Mouse (Mus musculus) limb, embryonic 15.5 days (tissue): ENCODE measurements at regions not wholly inside any gene's neighbourhood (a gene's known extent, or its start where the extent isn't known, plus 50 kb on each side); places are given as distances from the start of the nearest gene placed in this dataset.

ENCODE experiments used
- ATAC-seq: fragments of 200-750 bp; cut with Nextera tagmentation; 2 replicates; pipeline ENCODE4 v1.8.0; 2017; ENCODE audit warnings: low read depth, moderate TSS enrichment; ENCODE audit not compliant: insufficient number of reproducible peaks, low FRiP score, low TSS enrichment
- H3K27ac ChIP-seq: fragments of 300-500 bp; sonication (generic); 2 replicates; pipeline ENCODE4 v1.5.1; 2015; ENCODE audit warnings: moderate library complexity, mild to moderate bottlenecking, inconsistent platforms
- H3K27me3 ChIP-seq: fragments of 300-500 bp; sonication (generic); 2 replicates; pipeline ENCODE4 v1.6.1; 2015; ENCODE audit warnings: inconsistent platforms
- H3K36me3 ChIP-seq: fragments of 300-500 bp; sonication (generic); 2 replicates; pipeline ENCODE4 v1.6.1; 2015; ENCODE audit warnings: inconsistent platforms
- H3K4me1 ChIP-seq: fragments of 300-500 bp; sonication (generic); 2 replicates; pipeline ENCODE4 v1.6.1; 2015; ENCODE audit warnings: inconsistent platforms
- H3K4me2 ChIP-seq: fragments of 300-500 bp; sonication (generic); 2 replicates; pipeline ENCODE4 v1.6.1; 2015; ENCODE audit warnings: mild to moderate bottlenecking, inconsistent platforms
- H3K4me3 ChIP-seq: fragments of 300-500 bp; sonication (generic); 2 replicates; pipeline ENCODE4 v1.5.1; 2015; ENCODE audit warnings: mild to moderate bottlenecking, inconsistent platforms
- H3K9ac ChIP-seq: fragments of 300-500 bp; sonication (generic); 2 replicates; pipeline ENCODE4 v1.6.1; 2015; ENCODE audit warnings: inconsistent platforms
- H3K9me3 ChIP-seq: fragments of 300-500 bp; sonication (generic); 2 replicates; pipeline ENCODE4 v1.6.1; 2016; ENCODE audit warnings: inconsistent platforms
- WGBS: fragments of 180-500 bp; shearing (Covaris S2); methylation state at CpG from one replicate; pipeline ENCODE4 v1.1.7; 2015; 5-methylcytosine and 5-hydroxymethylcytosine counted together

DNA sequence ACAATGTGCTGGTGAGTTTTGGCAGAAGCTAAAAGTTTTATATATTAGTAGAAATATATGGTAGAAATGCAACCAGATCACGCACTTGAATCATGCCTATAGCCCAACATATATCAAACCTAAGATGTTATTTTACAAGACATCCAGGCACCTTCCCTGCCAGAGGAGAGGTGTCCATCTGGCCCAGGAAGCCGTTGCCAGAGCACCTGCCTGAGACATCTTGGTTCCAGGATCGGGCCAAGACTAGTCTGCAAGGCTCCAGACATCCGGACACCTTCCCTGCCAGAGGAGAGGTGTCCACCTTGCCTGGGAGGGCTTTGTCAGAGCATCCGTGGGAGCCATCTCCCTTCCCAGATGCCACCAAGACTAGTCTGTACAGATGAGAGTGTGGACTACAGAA, 388.5 kb downstream of the Gm11232 start:
- Histone ChIP-seq H3K27ac (no peak overlapping the region), H3K4me1 (no peaks in the 10 kb centered on the region), H3K4me2 (no peak overlapping the region), H3K9me3 (no peaks in the 10 kb centered on the region), H3K9ac (no peak overlapping the region), H3K27me3 (no peaks in the 10 kb centered on the region), H3K4me3 (no peak overlapping the region), H3K36me3 (no peaks in the 10 kb centered on the region)
- 92% methylated on average over 5 of the region's 5 CpGs for WGBS
- no peak for ATAC-seq

DNA sequence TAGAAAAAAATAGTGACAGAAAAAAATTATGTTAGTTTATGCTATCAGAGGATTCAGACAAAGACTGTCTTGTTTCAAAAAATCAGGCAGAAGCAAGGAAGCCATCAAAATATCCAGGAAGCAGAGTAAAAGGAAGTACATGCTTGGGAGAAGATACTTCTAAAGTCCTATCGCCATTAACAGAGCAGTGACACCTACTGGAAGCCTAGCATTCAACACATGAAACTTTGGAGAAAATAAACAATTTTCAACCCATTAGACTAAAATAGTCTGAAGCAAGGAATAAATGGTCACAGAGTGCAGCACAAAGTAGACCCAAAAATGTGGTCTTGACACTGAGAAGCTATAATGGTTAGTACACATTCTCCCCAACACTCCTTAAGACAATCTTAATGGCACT, 394.0 kb downstream of the Gm11232 start:
- Histone ChIP-seq H3K4me2 (no peak overlapping the region), H3K27ac (no peak overlapping the region), H3K27me3 (no peaks in the 10 kb centered on the region), H3K4me3 (no peak overlapping the region), H3K36me3 (no peaks in the 10 kb centered on the region), H3K9me3 (no peaks in the 10 kb centered on the region), H3K4me1 (no peaks in the 10 kb centered on the region), H3K9ac (no peak overlapping the region)
- WGBS, result 68% methylated on average over 1 of the region's 1 CpGs
- no peak for ATAC-seq

DNA sequence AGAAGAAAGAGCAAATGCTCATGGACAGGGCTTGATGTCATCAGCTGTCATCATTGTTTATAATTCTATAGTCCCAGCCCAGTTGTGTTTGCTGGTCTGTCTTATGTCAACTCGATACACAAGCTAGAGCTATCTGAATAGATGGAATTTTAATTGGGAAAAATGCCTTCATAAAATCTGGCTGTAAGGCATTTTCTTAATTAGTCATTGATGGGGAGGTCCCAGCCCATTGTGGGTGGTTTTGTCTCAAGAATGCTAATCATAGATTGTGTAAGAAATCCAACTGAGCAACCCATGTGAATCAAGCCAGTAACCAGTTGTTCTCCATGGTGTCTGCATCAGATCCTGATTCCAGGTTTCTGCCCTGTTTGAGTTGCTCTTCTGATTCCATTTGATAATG, 400.1 kb downstream of the Gm11232 start:
- Histone ChIP-seq H3K4me1 (no peaks in the 10 kb centered on the region), H3K36me3 (no peaks in the 10 kb centered on the region), H3K27me3 (no peaks in the 10 kb centered on the region), H3K9me3 (no peaks in the 10 kb centered on the region), H3K27ac (no peak overlapping the region), H3K4me2 (no peak overlapping the region), H3K9ac (no peak overlapping the region), H3K4me3 (no peak overlapping the region)
- 40% methylated on average over 1 of the region's 1 CpGs for WGBS
- no peak for ATAC-seq

DNA sequence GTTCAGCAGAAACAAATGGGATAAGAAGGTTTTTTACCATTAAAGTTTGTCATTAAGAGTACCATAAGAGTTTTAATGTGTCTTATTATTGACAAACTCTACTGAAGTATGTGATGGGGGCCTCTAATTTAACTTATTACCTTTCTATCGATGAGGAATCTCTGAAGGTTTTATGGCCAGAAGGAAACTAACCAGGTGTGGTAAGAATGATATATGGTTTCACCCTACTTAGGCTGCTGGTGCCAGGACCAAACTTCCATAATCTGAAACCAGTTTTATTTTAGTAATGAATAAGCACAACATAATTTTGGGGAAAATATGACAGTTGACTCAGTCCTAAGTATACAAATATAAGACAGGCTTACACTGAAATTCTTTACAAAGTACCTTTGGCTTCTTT, 401.1 kb downstream of the Gm11232 start:
- Histone ChIP-seq H3K4me3 (no peak overlapping the region), H3K27me3 (no peaks in the 10 kb centered on the region), H3K9me3 (no peaks in the 10 kb centered on the region), H3K36me3 (no peaks in the 10 kb centered on the region), H3K9ac (no peak overlapping the region), H3K4me1 (no peaks in the 10 kb centered on the region), H3K4me2 (no peak overlapping the region), H3K27ac (no peak overlapping the region)
- 62% methylated on average over 1 of the region's 1 CpGs for WGBS
- ATAC-seq, result no peak

DNA sequence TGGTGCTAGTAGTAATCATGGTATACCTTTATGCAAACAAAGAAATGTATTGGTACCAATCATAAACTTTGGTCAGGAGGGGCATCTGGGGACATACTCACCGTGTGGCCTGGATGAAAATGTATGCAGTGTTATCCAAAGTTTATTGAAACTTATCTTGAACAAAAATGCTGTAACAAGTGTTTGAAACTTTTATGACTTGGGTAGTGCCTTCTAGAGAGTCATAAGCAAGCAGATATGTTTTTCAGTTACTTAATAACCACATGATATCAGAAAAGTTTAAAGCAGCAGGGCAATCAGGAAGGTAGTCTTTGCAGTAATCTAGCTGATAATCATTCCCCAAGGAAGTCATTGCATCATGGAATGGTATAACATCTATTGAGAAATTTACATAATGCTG, 401.5 kb downstream of the Gm11232 start:
- Histone ChIP-seq H3K4me2 (no peak overlapping the region), H3K9me3 (no peaks in the 10 kb centered on the region), H3K36me3 (no peaks in the 10 kb centered on the region), H3K27me3 (no peaks in the 10 kb centered on the region), H3K27ac (no peak overlapping the region), H3K4me3 (no peak overlapping the region), H3K4me1 (no peaks in the 10 kb centered on the region), H3K9ac (no peak overlapping the region)
- ATAC-seq, result no peak
- WGBS, result 76% methylated on average over 1 of the region's 1 CpGs

DNA sequence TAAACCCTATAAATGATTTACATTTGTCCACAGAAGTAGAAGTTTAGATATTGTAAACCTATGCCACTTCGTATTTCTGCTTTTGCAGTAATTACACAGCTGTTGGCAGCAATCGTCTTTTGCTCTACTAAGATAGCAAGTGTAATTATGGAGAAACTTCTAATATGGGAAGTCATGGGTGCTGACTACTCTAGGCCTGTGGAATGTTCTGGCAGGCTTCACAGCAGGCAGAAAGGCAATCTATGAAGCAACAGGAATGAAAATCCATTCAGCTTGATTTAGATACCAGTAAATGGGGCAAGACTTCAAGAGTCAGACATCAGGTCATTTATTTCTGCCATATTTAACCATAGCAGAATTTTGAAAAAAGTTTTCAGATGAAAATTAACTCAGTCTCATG, 405.9 kb downstream of the Gm11232 start:
- no peak for ATAC-seq
- no peaks in the 10 kb centered on the region for H3K27me3 ChIP-seq

DNA sequence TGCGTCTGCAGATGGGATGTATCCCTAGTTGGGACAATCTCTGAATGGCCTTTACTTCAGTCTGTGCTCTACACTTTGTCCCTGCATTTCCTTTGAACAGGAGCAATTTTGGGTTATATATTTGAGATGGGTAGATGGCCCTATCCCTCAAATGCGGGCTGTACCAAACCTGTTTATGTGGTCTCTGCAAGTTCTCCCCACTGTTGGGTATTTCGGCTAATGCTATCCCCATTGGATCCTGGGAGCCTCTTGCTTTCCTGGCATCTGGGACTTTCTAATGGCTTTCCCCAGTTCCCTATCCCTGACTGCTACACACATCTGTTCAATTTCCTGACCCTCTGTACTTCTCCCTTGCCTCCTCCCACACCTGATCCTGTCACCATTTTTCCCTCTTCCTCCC, 414.7 kb downstream of the Gm11232 start:
- no peaks in the 10 kb centered on the region for H3K36me3 ChIP-seq
- 91% methylated on average over 3 of the region's 3 CpGs for WGBS
- H3K4me2 ChIP-seq, result no peak overlapping the region
- no peak overlapping the region for H3K9ac ChIP-seq
- no peak overlapping the region for H3K27ac ChIP-seq
- no peak overlapping the region for H3K4me3 ChIP-seq
- no peaks in the 10 kb centered on the region for H3K4me1 ChIP-seq
- no peaks in the 10 kb centered on the region for H3K9me3 ChIP-seq
- ATAC-seq, result no peak
- H3K27me3 ChIP-seq, result no peaks in the 10 kb centered on the region

More for the DNA sequence above, 405.9 kb downstream of the Gm11232 start:
- Histone ChIP-seq H3K9me3 (no peaks in the 10 kb centered on the region), H3K36me3 (no peaks in the 10 kb centered on the region), H3K4me1 (no peaks in the 10 kb centered on the region), H3K4me3 (no peak overlapping the region), H3K9ac (no peak overlapping the region), H3K27ac (no peak overlapping the region), H3K4me2 (no peak overlapping the region)
- 75% methylated on average over 2 of the region's 2 CpGs for WGBS

DNA sequence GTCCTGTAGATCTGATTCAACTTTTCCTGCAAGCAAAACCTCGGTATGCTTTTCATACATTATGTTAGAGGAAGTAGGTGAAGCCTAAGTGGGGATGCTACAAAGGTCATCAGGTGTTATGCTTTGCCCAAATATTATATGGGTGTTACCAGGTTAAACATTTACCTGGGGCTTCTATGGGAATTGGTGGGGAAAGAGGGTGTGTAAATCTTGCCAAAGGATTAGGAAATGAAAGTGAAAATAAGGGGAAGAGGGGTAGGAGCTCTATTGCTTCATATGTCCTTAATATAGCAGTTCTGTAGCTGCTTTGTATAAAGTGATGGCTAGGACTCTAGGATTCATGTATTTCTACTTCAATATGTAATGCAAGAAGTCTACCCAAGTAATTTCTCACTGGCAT, 419.2 kb downstream of the Gm11232 start:
- WGBS, result 85% methylated on average over 1 of the region's 1 CpGs
- Histone ChIP-seq H3K9ac (no peak overlapping the region), H3K9me3 (no peaks in the 10 kb centered on the region), H3K27ac (no peak overlapping the region), H3K36me3 (no peaks in the 10 kb centered on the region), H3K4me3 (no peak overlapping the region), H3K4me1 (no peaks in the 10 kb centered on the region), H3K27me3 (no peaks in the 10 kb centered on the region), H3K4me2 (no peak overlapping the region)
- ATAC-seq, result no peak

DNA sequence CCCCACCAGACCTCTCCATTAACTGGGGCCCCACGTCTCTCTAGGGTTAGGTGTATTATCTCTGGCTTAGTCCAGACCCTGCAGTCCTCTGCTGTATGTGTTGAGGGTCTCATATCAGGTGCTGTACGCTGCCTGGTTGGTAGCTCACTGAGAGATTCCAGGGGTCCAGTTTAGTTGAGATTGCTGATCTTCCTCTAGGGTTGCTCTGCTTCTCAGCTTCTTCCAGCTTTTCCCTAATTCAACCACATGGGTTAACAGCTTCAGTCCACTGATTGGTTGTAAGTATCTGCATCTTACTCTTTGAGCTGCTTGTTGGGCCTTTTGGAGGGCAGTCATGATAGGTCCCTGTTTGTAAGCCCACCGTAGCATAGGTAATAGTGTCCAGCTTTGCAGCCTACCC, 425.1 kb downstream of the Gm11232 start:
- Histone ChIP-seq H3K27me3 (no peaks in the 10 kb centered on the region), H3K9me3 (no peaks in the 10 kb centered on the region), H3K4me2 (no peak overlapping the region), H3K36me3 (no peaks in the 10 kb centered on the region), H3K4me1 (no peaks in the 10 kb centered on the region), H3K4me3 (no peak overlapping the region), H3K27ac (no peak overlapping the region), H3K9ac (no peak overlapping the region)
- 88% methylated on average over 3 of the region's 3 CpGs for WGBS
- ATAC-seq, result no peak

DNA sequence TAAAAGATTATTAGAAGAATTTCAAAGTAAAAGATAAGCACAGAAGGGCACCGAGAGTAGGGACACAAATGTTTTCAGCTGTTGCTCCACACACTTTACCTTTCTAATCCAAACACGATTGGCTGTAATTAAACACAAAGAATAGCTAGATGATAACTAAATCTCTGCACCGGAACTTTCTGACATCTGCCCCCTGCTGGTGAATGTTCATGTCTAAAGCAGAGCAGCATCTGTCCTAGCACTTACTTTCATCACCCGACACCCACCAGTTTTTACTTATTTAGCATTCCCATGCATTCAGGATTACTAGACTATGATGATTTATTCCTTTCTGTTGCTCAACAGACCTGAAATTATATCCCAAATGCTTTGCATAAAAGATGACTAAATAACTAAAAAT, 425.7 kb downstream of the Gm11232 start:
- Histone ChIP-seq H3K4me2 (no peak overlapping the region), H3K36me3 (no peaks in the 10 kb centered on the region), H3K27me3 (no peaks in the 10 kb centered on the region), H3K27ac (no peak overlapping the region), H3K4me1 (no peaks in the 10 kb centered on the region), H3K9me3 (no peaks in the 10 kb centered on the region), H3K9ac (no peak overlapping the region), H3K4me3 (no peak overlapping the region)
- 73% methylated on average over 4 of the region's 4 CpGs for WGBS
- ATAC-seq, result no peak

DNA sequence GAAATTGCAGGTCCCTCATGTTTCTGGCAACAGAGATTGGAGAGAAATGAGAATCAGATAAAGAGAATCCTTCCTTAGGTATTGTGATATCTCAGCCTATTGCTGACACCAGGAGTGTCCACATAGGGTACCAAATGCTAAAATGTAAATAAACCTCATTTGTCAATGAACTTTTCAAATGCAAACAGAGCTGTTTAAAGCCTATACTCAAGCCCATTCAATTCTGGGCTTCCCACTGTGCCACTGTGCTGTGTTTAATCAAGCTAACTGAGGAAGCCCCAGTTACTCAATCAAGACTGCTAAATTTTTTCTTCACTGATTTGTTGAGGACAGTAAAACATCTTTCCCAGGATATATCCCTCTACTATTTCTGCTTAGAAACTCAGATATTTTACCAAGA, 441.2 kb downstream of the Gm11232 start:
- no peaks in the 10 kb centered on the region for H3K4me1 ChIP-seq
- H3K27me3 ChIP-seq, result no peaks in the 10 kb centered on the region
- H3K4me3 ChIP-seq, result no peak overlapping the region
- no peak overlapping the region for H3K9ac ChIP-seq
- H3K27ac ChIP-seq, result no peak overlapping the region
- ATAC-seq, result no peak
- H3K4me2 ChIP-seq, result no peak overlapping the region
- no peaks in the 10 kb centered on the region for H3K36me3 ChIP-seq
- no peaks in the 10 kb centered on the region for H3K9me3 ChIP-seq

DNA sequence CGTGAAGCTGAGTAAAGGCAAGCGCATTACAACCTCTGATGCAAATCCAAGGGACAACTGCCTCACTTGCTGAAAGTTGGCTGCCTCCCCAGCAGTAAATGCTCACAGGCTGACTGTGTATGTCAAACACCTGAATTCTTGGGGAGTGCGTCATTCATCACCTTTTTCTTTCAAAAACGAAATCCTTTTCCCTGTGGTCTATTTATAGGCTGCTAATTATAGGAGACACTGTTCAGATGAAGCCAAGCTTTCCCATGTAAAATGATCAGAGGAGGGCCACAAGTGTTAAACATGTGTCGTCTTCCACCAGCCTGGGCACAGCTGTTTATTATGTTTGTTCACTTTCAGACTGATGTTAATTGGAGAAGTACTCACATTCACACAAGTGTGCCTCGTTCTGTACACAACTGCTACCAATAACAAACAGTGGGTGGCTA, 450.6 kb downstream of the Gm11232 start:
- Histone ChIP-seq H3K9ac (no peak overlapping the region), H3K36me3 (no peaks in the 10 kb centered on the region), H3K27ac (no peak overlapping the region; the same call in 1 of the 2 replicates), H3K4me3 (no peak overlapping the region), H3K4me1 (peaks cover 15% of the 10 kb centered on the region; the same call in 1 of the 2 replicates), H3K27me3 (no peaks in the 10 kb centered on the region), H3K9me3 (no peaks in the 10 kb centered on the region), H3K4me2 (no peak overlapping the region)
- 21% methylated on average over 6 of the region's 6 CpGs for WGBS
- ATAC-seq, result no peak

DNA sequence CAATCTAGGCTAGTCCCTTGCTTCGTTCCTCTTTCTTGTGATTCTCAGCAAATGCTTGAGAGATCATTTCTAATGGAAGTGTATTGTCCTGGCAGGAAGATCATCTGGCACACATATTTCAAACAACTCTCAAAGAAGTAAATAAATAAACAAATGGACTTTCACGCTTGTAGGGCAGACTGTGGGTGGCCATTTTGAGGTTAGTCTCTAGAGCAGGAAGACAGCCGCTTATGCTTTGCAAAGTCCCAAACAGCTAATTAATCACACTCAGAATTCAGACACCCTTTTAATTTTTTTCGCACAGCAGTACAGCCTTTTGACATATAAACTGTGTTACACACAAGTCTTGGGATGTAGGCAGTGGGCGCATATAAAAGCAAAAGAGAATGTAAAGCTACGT, 451.1 kb downstream of the Gm11232 start:
- 59% methylated on average over 6 of the region's 6 CpGs for WGBS
- Histone ChIP-seq H3K9ac (no peak overlapping the region), H3K27me3 (no peaks in the 10 kb centered on the region), H3K9me3 (no peaks in the 10 kb centered on the region), H3K27ac (no peak overlapping the region; the same call in 1 of the 2 replicates), H3K4me1 (peaks cover 15% of the 10 kb centered on the region; the same call in 1 of the 2 replicates), H3K4me3 (no peak overlapping the region), H3K36me3 (no peaks in the 10 kb centered on the region), H3K4me2 (no peak overlapping the region)
- no peak for ATAC-seq
